1 mouse cellular context compared by ENCODE assay signal in genomic region chr5:140500736-140501135, GRCm38 (mm10).
TF ChIP-seq lines count a peak whose summit lies in the region.

No protein-coding gene starts in this region.

TF ChIP-seq in MEL, 35 proteins besides CTCF, POLR2A, EP300 and RAD21 (continued from another document):
- no peak for TF ChIP-seq MAFK (IDR thresholded peaks at IDR 0.05; ENCODE audit: borderline replicate concordance, low read depth, low read length)
